Mouse (Mus musculus) E14TG2a.4 (cell line): ENCODE results near the gene Adgra3.

Source experiments
- CTCF ChIP-seq: conservative IDR thresholded peaks from 2 replicates; pipeline ENCODE4 v1.5.1; 2014; ENCODE audit warnings: low read length
- POU5F1 ChIP-seq: IDR thresholded peaks from 2 replicates; pipeline ENCODE4 v1.6.1; 2014; ENCODE audit warnings: low read length, borderline replicate concordance

GRCm38 (mm10) chr5:49975971-49976370 lies 82.8 kb downstream of the Adgra3 start:
- TF ChIP-seq CTCF: peak; percentile 85
- no peak for TF ChIP-seq POU5F1
